10 mouse cellular contexts compared by ENCODE assay signal in the genomic region with DNA sequence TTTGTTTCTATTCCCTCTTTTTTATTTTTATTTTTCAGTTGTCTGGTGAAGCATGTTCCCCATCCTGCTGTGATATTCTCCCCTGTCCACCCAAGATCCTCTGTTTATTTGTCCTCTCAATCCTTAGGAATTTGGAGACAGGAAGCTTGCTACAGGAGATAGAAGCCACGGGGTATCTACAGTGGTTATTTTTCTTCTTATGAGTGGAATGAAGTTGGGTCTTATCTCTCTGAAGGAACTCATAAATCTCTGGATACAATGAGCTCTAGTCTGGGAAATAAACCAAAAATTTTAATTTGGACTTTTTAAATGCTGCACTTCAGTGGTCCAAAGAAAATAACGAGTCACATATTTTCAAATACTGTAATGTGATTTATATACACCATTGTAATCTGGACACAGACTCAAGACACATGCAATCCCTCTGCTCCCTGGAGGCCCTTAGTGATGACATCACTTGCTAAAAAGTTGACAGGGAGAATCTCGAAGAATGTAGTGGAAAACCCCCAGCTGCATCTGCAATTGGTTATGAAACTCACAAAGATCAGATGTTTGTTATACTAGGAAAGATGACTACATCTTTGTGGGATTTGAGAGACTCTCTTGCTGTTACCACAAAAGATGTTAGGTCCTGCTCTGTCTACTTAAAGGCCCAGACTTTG.
DNase-seq lines count a peak whose midpoint lies in the region; ATAC-seq and TF ChIP-seq lines count a peak whose summit lies in the region.
"Had no signal": no experiment of that assay in that cellular context is flagged by ENCODE, and none has a peak within 500 bp of the region (broad histone marks: within the 10 kb centered on the region; RNA-seq: fewer than 3 reads in every experiment).

No protein-coding gene starts in this region.

- intact Hi-C loops in heart, postnatal 10 days (cut with DNase I) = loop anchor here (10.0 kb wide), 1 partner anchor 93 kb away; no protein-coding TSS in a partner anchor

- no peak for TF ChIP-seq CTCF in liver, postnatal 0 days (IDR thresholded peaks at IDR 0.05; ENCODE audit: low read depth)

- no peak for ATAC-seq in embryonic facial prominence, embryonic 13.5 days (ENCODE audit: insufficient number of reproducible peaks, insufficient read depth, low FRiP score, low TSS enrichment, low read depth)
- ATAC-seq in limb, embryonic 15.5 days (ENCODE audit: insufficient number of reproducible peaks, low FRiP score, low TSS enrichment, low read depth) = peak; percentile 55; the same call in 1 of the 2 replicates
- no peak for ATAC-seq in hindbrain, embryonic 14.5 days (ENCODE audit: low FRiP score)
- no peak for ATAC-seq in liver, postnatal 0 days
- no peak for ATAC-seq in hindbrain, embryonic 16.5 days

- H3K27ac ChIP-seq in embryonic facial prominence, embryonic 13.5 days = peak overlapping the region; percentile 52
- H3K27ac ChIP-seq in limb, embryonic 15.5 days = peak overlapping the region; percentile 54
- H3K27ac ChIP-seq in hindbrain, embryonic 14.5 days = no peak overlapping the region
- H3K27ac ChIP-seq in liver, postnatal 0 days (ENCODE audit: low read depth) = no peak overlapping the region
- no peak overlapping the region for H3K27ac ChIP-seq in hindbrain, embryonic 16.5 days (ENCODE audit: low read depth, low read length)
- H3K27ac ChIP-seq: midbrain, embryonic 12.5 days had no signal

- H3K4me3 ChIP-seq in embryonic facial prominence, embryonic 13.5 days = no peak overlapping the region
- H3K4me3 ChIP-seq in limb, embryonic 15.5 days = no peak overlapping the region
- no peak overlapping the region for H3K4me3 ChIP-seq in hindbrain, embryonic 14.5 days (replicated peaks; ENCODE audit: low read length)
- no peak overlapping the region for H3K4me3 ChIP-seq in liver, postnatal 0 days (ENCODE audit: low read depth, low read length)
- H3K4me3 ChIP-seq in hindbrain, embryonic 16.5 days (ENCODE audit: low read length) = no peak overlapping the region
- H3K4me3 ChIP-seq: midbrain, embryonic 12.5 days had no signal

- no peak overlapping the region for H3K9ac ChIP-seq in embryonic facial prominence, embryonic 13.5 days
- no peak overlapping the region for H3K9ac ChIP-seq in limb, embryonic 15.5 days
- H3K9ac ChIP-seq in hindbrain, embryonic 14.5 days = no peak overlapping the region
- no peak overlapping the region for H3K9ac ChIP-seq in liver, postnatal 0 days (replicated peaks)
- no peak overlapping the region for H3K9ac ChIP-seq in hindbrain, embryonic 16.5 days (ENCODE audit: low read depth, low read length)
- H3K9ac ChIP-seq: midbrain, embryonic 12.5 days had no signal

- H3K36me3 ChIP-seq in embryonic facial prominence, embryonic 13.5 days = no peaks in the 10 kb centered on the region
- H3K36me3 ChIP-seq in limb, embryonic 15.5 days = no peaks in the 10 kb centered on the region
- H3K36me3 ChIP-seq in hindbrain, embryonic 14.5 days (replicated peaks; ENCODE audit: control insufficient read depth, insufficient read depth) = no peaks in the 10 kb centered on the region
- no peaks in the 10 kb centered on the region for H3K36me3 ChIP-seq in liver, postnatal 0 days (replicated peaks; ENCODE audit: insufficient read depth, low read length)
- no peaks in the 10 kb centered on the region for H3K36me3 ChIP-seq in hindbrain, embryonic 16.5 days (ENCODE audit: control insufficient read depth, insufficient read depth, low read length)
- H3K36me3 ChIP-seq: midbrain, embryonic 12.5 days had no signal

- no peaks in the 10 kb centered on the region; the same call in 1 of the 2 replicates for H3K4me1 ChIP-seq in embryonic facial prominence, embryonic 13.5 days
- H3K4me1 ChIP-seq in limb, embryonic 15.5 days = peaks cover 4% of the 10 kb centered on the region; the same call in 1 of the 2 replicates
- no peaks in the 10 kb centered on the region for H3K4me1 ChIP-seq in hindbrain, embryonic 14.5 days (replicated peaks; ENCODE audit: control insufficient read depth, insufficient read depth, low read length)
- no peaks in the 10 kb centered on the region for H3K4me1 ChIP-seq in liver, postnatal 0 days (ENCODE audit: insufficient read depth)
- H3K4me1 ChIP-seq in hindbrain, embryonic 16.5 days (ENCODE audit: control insufficient read depth, insufficient read depth, low read depth, low read length) = no peaks in the 10 kb centered on the region
- H3K4me1 ChIP-seq: midbrain, embryonic 12.5 days had no signal

- WGBS in embryonic facial prominence, embryonic 13.5 days = 36% methylated on average over 3 of the region's 3 CpGs
- WGBS in limb, embryonic 15.5 days = 41% methylated on average over 3 of the region's 3 CpGs
- WGBS in hindbrain, embryonic 14.5 days = 82% methylated on average over 3 of the region's 3 CpGs
- 30% methylated on average over 3 of the region's 3 CpGs for WGBS in liver, postnatal 0 days (ENCODE audit: insufficient replicate concordance)
- 73% methylated on average over 3 of the region's 3 CpGs for WGBS in hindbrain, embryonic 16.5 days

- peak; percentile 75 for DNase-seq in Muller cell, postnatal 12 days (ENCODE audit: inconsistent ontology term)
- DNase-seq in heart, postnatal 10 days = peak; percentile 82 to 84
- no peak for DNase-seq in hindbrain, embryonic 14.5 days (ENCODE audit: low spot score)
- DNase-seq in liver, postnatal 0 days = no peak
- DNase-seq in cerebellum, postnatal 14 days = no peak
- DNase-seq: cerebellum, adult 8-10 months had no signal

- no peak for TF ChIP-seq EP300 in liver, postnatal 0 days (IDR thresholded peaks at IDR 0.05; ENCODE audit: low read depth)

- H3K9me3 ChIP-seq in embryonic facial prominence, embryonic 13.5 days = no peaks in the 10 kb centered on the region
- no peaks in the 10 kb centered on the region for H3K9me3 ChIP-seq in limb, embryonic 15.5 days
- no peaks in the 10 kb centered on the region for H3K9me3 ChIP-seq in hindbrain, embryonic 14.5 days (ENCODE audit: control insufficient read depth, low read length)
- no peaks in the 10 kb centered on the region for H3K9me3 ChIP-seq in liver, postnatal 0 days (ENCODE audit: low read length)
- no peaks in the 10 kb centered on the region for H3K9me3 ChIP-seq in hindbrain, embryonic 16.5 days (ENCODE audit: control insufficient read depth, low read length)
- H3K9me3 ChIP-seq: midbrain, embryonic 12.5 days had no signal

- H3K4me2 ChIP-seq in embryonic facial prominence, embryonic 13.5 days = no peak overlapping the region
- no peak overlapping the region for H3K4me2 ChIP-seq in limb, embryonic 15.5 days
- no peak overlapping the region for H3K4me2 ChIP-seq in hindbrain, embryonic 14.5 days (replicated peaks)
- no peak overlapping the region for H3K4me2 ChIP-seq in liver, postnatal 0 days (ENCODE audit: low read depth, low read length)
- H3K4me2 ChIP-seq in hindbrain, embryonic 16.5 days (ENCODE audit: low read length) = no peak overlapping the region
- H3K4me2 ChIP-seq: midbrain, embryonic 12.5 days had no signal

- H3K27me3 ChIP-seq in embryonic facial prominence, embryonic 13.5 days = no peaks in the 10 kb centered on the region
- H3K27me3 ChIP-seq in limb, embryonic 15.5 days = no peaks in the 10 kb centered on the region
- no peaks in the 10 kb centered on the region for H3K27me3 ChIP-seq in hindbrain, embryonic 14.5 days (ENCODE audit: control insufficient read depth, insufficient read depth, low read length)
- no peaks in the 10 kb centered on the region for H3K27me3 ChIP-seq in liver, postnatal 0 days (ENCODE audit: insufficient read depth, low read length)
- H3K27me3 ChIP-seq in hindbrain, embryonic 16.5 days (replicated peaks; ENCODE audit: control insufficient read depth, insufficient read depth, low read length) = no peaks in the 10 kb centered on the region
- H3K27me3 ChIP-seq: midbrain, embryonic 12.5 days had no signal

Comparison
In these comparisons a context has a peak if more than half of its experiments do, and no peak if none do; other contexts are left out.
1. DNase-seq: peak in Muller cell, postnatal 12 days (single experiment) and heart, postnatal 10 days (2 of 2); none in hindbrain, embryonic 14.5 days (single experiment), liver, postnatal 0 days (single experiment) and cerebellum, postnatal 14 days (0 of 2).
2. H3K27ac ChIP-seq: peak in embryonic facial prominence, embryonic 13.5 days (single experiment) and limb, embryonic 15.5 days (single experiment); none in hindbrain, embryonic 14.5 days (single experiment), liver, postnatal 0 days (single experiment) and hindbrain, embryonic 16.5 days (single experiment).